ENCODE assay signal across 20 mouse cellular contexts in the genomic region with DNA sequence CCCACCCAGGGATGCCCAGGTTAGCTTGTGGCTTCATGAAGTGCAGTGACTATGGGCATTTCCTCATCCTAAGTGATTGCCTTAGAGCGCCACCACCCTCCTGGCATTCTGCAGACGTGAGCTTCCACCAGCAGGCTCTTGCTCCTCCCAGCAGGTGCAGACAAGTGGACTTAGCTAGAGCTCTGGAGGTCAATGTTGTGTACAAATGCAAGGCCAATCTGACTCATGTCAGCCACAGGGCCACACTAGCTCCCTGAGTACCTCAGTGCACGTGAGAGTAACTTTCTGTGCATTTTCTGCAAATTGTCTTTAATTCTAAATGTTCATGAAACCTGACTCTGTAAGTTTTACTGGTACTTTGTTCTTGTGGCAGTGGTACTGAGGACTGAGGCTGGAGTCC. TPM values are rescaled to one million over a fixed set of nuclear protein-coding genes. Genes with fewer than 3 reads are reported as not detected.
"Had no signal": no experiment of that assay in that cellular context is flagged by ENCODE, and none has a peak within 500 bp of the region (broad histone marks: within the 10 kb centered on the region; RNA-seq: fewer than 3 reads in every experiment).

No protein-coding gene starts in this region.

- H3K4me3 ChIP-seq: left cerebral cortex, adult 2 months had no signal

- H3K9ac ChIP-seq: liver, embryonic 14.5 days; liver, postnatal 0 days; lung, embryonic 14.5 days had no signal

- H3K27ac ChIP-seq: kidney, postnatal 0 days; left cerebral cortex, adult 2 months; liver, embryonic 14.5 days; macrophage had no signal

- ATAC-seq: intestine, postnatal 0 days; liver, postnatal 0 days; lung, postnatal 0 days had no signal

- H3K4me2 ChIP-seq: lung, embryonic 14.5 days had no signal

- DNase-seq: layer of hippocampus, postnatal 36 days; liver, postnatal 0 days; lung, embryonic 14.5 days; midbrain, embryonic 14.5 days; right cerebral cortex, adult 18-20 months; right cerebral cortex, postnatal 14 days; thymus, postnatal 36 days had no signal

RNA-seq across cellular contexts. Expression of gene Gm1123, which starts 19.2 kb away (rescaled TPM):
- total RNA-seq: layer of hippocampus, postnatal 36 days; left cerebral cortex, adult 2 months; left cerebral cortex, postnatal 36 days; liver, adult 2 months; midbrain, postnatal 0 days had no signal
- polyA plus RNA-seq: limb, embryonic 11.5 days; liver, adult 2 months; liver, postnatal 0 days; lung, embryonic 14.5 days; lung, postnatal 0 days; macrophage; midbrain, embryonic 14.5 days; neural tube, embryonic 11.5 days; neural tube, embryonic 14.5 days; urinary bladder, adult 2 months had no signal
